Mouse (Mus musculus) hindbrain, embryonic 13.5 days (tissue): ENCODE results near the gene Gm8882. TPM values are rescaled to one million over a fixed set of nuclear protein-coding genes. Genes with fewer than 3 reads are reported as not detected.
"Not testable (repeated sequence)": the region's sequence is repeated elsewhere in the genome, so short reads cannot be mapped to it uniquely, and the experiment has no call there.

ENCODE experiments used
- ATAC-seq: fragments of 200-750 bp; cut with Nextera tagmentation; 2 replicates; pipeline ENCODE4 v1.8.0; 2017; ENCODE audit warnings: moderate TSS enrichment; ENCODE audit not compliant: low FRiP score
- H3K27ac ChIP-seq: fragments of 300-500 bp; sonication (generic); 2 replicates; pipeline ENCODE4 v1.5.1; 2015; ENCODE audit warnings: inconsistent platforms, mild to moderate bottlenecking, moderate library complexity
- H3K27me3 ChIP-seq: fragments of 300-500 bp; sonication (generic); 2 replicates; pipeline ENCODE4 v1.6.1; 2015; ENCODE audit warnings: mild to moderate bottlenecking, inconsistent platforms
- H3K36me3 ChIP-seq: fragments of 300-500 bp; sonication (generic); 2 replicates; pipeline ENCODE4 v1.6.1; 2015; ENCODE audit warnings: mild to moderate bottlenecking, inconsistent platforms
- H3K4me1 ChIP-seq: fragments of 300-500 bp; sonication (generic); replicated peaks from 2 replicates; pipeline ENCODE4 v1.6.1; 2015; ENCODE audit warnings: inconsistent platforms
- H3K4me2 ChIP-seq: fragments of 300-500 bp; sonication (generic); 2 replicates; pipeline ENCODE4 v1.6.1; 2015; ENCODE audit warnings: inconsistent platforms, mild to moderate bottlenecking, moderate library complexity
- H3K4me3 ChIP-seq: fragments of 300-500 bp; sonication (generic); 2 replicates; pipeline ENCODE4 v1.5.1; 2015; ENCODE audit warnings: mild to moderate bottlenecking, inconsistent platforms
- H3K9ac ChIP-seq: fragments of 300-500 bp; sonication (generic); 2 replicates; pipeline ENCODE4 v1.6.1; 2015; ENCODE audit warnings: mild to moderate bottlenecking, inconsistent platforms
- H3K9me3 ChIP-seq: fragments of 300-500 bp; sonication (generic); 2 replicates; pipeline ENCODE4 v1.6.1; 2016; ENCODE audit warnings: inconsistent platforms
- WGBS: fragments of 180-500 bp; shearing (Covaris S2); methylation state at CpG from one replicate; pipeline ENCODE4 v1.1.7; 2015; 5-methylcytosine and 5-hydroxymethylcytosine counted together
- polyA plus RNA-seq: library from polyadenylated mRNA; unstranded; fragments of >200 nt; fragmentation: Nextera tagmentation; extraction: Ambion mirVana; gene quantifications from 2 replicates; pipeline ENCODE4 v1.2.1, GENCODE M21; 2015

The Gm8882 gene
- polyA plus RNA-seq: not detected in 2 replicates

DNA sequence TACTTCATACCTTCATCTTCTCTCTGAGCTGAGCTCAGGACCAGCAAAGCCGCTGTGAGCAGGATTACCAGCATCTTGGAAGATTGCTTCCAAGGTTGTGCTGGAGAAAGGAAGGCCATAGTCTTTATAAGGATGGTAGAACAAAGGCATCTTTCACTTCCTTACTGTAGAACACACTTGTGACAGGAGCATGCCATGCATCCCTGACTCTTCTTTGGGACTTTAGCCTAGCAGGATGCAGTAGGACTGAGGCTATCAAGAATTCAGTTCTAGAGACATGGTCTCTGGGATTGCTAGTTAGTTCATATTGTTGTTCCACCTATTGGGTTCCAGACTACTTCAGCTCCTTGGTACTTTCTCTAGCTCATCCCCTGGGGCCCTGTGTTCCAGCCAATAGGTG is at the start of gene Gm8882:
Gm8882 (minus strand) TSS at position 101 of the 400 bp plus-strand sequence.
- H3K36me3 ChIP-seq, H3K4me1 ChIP-seq, H3K4me2 ChIP-seq, H3K27ac ChIP-seq, H3K9ac ChIP-seq, H3K9me3 ChIP-seq, H3K27me3 ChIP-seq, H3K4me3 ChIP-seq, ATAC-seq: not testable (repeated sequence)
- 76% methylated on average over 1 of the region's 1 CpGs for WGBS

DNA sequence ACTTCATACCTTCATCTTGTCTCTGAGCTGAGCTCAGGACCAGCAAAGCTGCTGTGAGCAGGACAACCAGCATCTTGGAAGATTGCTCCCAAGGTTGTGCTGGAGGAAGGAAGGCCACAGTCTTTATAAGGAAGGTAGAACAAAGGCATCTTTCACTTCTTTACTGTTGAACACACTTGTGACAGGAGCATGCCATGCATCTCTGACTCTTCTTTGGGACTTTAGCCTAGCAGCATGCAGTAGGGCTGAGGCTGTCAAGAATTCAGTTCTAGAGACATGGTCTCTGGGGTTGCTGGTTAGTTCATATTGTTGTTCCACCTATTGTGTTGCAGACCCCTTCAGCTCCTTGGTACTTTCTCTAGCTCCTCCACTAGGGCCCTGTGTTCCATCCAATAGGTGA is 49.3 kb downstream of the Gm8882 start, which contains the start of gene Prpmp5:
Prpmp5 (minus strand) TSS at position 101 of the 400 bp plus-strand sequence.
- not testable (repeated sequence) for H3K4me1 ChIP-seq, H3K4me3 ChIP-seq, H3K9me3 ChIP-seq, H3K9ac ChIP-seq, H3K27ac ChIP-seq, ATAC-seq, H3K36me3 ChIP-seq, H3K4me2 ChIP-seq, H3K27me3 ChIP-seq

Other genes with a start within 250 kb of the Gm8882 start
- gene Prb1, start 153.6 kb downstream of the Gm8882 start, polyA plus RNA-seq: not detected in 2 replicates
- not detected in 2 replicates for gene Prpmp5, start 49.4 kb downstream of the Gm8882 start, polyA plus RNA-seq
- gene Prh1, start 205.7 kb upstream of the Gm8882 start, polyA plus RNA-seq: not detected in 2 replicates
- not detected in 2 replicates for gene Prp2, start 231.8 kb upstream of the Gm8882 start, polyA plus RNA-seq